Mouse (Mus musculus) MEL (cell line): ENCODE results near the gene Gm21962.

Experiments
- GATA1 ChIP-seq: IDR thresholded peaks from 2 replicates; pipeline ENCODE4 v1.6.1; 2011; ENCODE audit warnings: low read depth, low read length, improper control_type of control experiment
- MEF2A ChIP-seq: IDR thresholded peaks from 2 replicates; pipeline ENCODE4 v1.6.1; 2014; ENCODE audit warnings: low read depth, mild to moderate bottlenecking, inconsistent platforms, low read length, improper control_type of control experiment; ENCODE audit not compliant: poor library complexity, insufficient replicate concordance, severe bottlenecking; ENCODE audit errors: extremely low read depth

DNA sequence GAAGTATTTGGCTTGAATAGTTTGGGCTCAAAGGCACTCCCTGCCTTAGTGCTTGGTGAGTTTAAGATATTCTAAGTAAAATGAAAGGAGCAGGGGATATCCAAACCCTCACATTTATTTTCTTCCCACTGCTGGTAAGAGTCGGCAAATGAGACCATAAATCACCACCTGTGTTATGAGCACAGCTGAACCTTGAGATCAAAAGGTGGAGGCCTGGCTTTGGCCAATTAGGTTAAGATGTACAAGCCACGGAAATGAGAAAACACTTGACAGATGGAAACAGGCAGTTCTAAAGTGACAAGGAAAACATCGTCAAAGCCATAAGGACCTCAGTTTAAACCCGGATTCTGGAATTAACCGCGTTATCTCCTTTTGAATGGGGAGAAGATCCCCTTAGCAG is 26.4 kb upstream of the Gm21962 start:
- TF ChIP-seq MEF2A (no peak), GATA1 (no peak)
